Mouse (Mus musculus): ENCODE measurements around the gene Pank4.
A peak's percentile ranks its signal among the peaks of the same experiment; 100 is the strongest.

The Pank4 gene

DNA sequence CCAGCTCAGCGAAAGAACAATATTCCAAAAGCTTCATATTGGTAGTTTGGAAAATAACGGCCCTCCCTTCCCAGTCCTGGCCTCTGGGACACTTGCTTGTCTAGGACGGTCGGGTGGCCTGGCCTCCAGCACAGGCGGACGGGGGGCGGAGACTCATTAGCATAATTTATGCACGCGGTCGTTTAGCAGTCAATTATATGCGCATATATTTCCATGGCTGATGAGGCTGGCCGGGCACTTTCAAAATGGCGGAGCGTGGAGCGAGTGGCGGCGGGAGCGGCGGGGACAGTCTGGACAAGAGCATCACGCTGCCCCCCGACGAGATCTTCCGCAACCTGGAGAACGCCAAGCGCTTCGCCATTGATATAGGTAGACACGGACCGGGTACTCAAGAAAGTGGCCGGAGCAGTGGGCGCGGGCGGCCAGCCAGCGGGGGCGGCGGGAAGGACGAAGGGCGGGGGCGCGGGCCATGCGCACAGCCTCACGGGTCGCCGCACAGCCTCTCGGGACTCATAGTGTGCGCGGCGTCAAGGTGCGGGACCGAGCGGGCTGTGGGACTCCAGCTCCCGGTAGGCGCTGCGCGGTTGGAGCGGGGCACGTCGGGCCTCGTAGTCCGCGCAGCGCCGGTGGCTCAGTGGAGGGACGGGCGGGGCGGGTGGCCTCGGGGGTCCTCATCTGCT, at the start of gene Pank4:
Pank4 (plus strand) TSS at position 223 of the 680 bp plus-strand sequence.
- peak; percentile 96 for DNase-seq

DNA sequence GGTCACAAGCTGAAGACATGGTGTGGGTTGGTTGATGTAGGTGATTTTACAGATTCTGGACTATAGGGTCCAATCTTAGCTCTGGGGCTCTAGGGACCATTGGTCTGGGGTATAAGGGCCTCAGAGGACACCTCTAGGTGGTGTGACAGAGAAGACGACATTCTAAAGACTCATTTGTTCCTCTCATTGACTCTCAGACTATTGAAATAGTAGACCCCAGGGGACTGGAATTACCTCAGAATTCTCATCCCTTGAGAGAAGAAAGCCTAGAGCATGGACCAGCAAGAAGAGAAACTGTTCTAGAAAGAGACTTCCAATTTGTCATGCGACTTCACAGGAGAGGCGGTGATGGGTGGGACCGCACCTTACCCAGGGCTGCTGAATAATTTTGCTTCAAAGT, 49.7 kb upstream of the Pank4 start:
- DNase-seq, result no peak

DNA sequence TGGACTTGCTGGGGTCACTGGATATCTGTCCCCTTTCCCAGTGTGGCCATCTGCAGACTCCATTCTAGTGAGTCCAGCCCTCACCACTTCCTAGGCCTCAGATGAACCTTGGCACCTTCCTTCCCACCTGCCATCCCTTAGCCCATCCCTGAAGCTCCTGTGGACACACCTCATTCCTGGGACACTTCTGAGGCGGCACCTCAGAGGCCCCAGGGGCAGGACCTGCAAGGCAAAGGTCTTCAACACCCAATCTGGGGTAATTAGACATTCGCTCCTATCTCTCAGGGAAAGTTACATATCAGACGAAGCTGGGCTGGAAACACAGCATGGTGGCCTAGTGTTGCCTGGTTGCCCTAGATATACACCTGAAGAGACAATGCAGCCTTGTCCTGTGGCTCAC, 49.2 kb upstream of the Pank4 start:
- peak; percentile 72 for DNase-seq

DNA sequence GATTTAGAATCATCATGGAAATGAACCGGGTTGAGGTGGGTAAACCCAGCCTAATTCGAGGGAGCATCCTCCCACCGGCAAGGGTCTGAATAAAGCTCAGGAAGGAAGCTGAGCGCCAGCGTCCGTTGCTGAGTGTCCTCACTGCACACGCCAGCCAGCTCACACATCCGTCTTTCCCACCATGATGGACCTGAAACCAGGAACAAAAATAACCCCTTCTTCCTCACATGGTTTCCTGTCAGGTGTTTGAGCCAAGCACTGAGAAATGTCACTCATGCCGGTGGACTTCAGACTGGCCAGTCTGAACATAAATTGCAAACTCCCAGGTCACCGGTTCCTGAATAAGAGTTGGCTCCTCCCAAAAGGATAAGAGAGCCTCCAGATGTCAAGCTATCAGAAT, 48.6 kb upstream of the Pank4 start:
- DNase-seq, result peak; percentile 49

GRCm38 (mm10) chr4:154916662-154917061, 47.3 kb upstream of the Pank4 start:
- no peak for DNase-seq

GRCm38 (mm10) chr4:154922291-154922690, 41.6 kb upstream of the Pank4 start:
- DNase-seq, result no peak

- no peak for DNase-seq
Observed at GRCm38 (mm10) chr4:154922931-154923330, 41.0 kb upstream of the Pank4 start.

- DNase-seq, result no peak
Observed at GRCm38 (mm10) chr4:154925413-154925812, 38.5 kb upstream of the Pank4 start.

DNA sequence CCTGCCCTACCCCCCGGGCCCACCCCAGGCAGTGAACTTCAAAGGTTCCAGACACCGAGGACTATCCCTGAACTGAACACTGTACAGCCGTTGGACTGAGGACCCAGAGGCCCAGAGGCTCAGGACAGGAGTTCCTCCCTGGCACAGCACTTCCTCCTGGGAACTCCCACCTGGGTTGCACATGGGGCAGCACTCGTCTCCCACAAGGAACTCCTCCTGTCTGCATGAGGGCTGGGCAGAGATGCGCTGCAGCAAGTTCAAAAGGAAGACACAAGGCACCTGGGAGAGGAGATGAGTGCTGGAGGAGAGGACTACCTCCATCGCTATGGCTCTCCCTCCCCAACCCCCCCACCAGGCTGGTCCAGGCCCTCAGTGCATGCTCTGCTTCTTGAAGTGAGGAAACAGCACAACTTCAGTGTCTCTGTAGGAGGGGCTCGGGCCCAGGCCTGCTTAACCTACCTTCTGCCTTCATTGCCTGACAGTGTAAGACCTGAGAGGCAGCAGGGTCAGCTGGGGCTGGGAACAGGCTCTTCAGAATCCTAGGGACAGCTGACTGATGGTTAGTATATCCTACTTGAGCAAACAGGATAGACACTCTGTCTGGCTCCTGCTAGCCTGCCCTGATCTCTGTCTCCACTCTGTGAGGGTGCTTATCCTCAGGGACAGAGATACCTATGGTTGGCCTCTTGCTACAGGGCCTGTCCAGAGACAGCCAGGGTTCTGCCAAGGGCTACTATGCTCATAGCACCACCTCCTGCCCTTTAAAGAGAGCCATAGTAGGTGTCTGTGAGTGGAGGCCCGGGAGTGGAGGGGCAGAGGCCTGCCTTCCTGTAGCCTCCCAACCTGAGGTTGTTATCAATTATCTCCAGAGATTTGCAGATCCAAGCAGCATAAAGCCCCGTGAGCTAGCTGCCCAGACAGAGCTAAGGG, 36.7 kb upstream of the Pank4 start:
- DNase-seq, result no peak

DNA sequence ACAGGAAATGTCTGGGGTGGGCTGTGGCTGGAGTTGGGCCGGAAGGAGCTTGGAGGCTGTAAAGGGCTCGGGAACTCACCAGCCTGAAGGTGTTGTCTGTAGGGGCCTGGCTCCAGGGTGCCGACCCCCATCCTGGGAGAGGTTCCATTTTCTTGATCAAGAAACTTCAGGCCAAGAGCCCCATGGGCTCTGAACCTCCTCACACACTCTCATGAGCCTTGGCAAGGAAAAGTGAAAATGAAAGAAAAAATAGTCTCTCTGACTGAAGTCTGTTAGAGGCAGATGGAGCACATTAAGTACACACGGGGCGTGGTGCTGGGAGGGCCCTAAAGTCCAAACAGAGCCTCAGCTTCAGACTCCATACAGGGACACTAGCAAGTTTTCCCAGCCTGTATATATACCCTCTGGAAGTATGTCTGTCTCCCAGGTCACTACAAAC, 36.0 kb upstream of the Pank4 start:
- peak; percentile 49 for DNase-seq

DNA sequence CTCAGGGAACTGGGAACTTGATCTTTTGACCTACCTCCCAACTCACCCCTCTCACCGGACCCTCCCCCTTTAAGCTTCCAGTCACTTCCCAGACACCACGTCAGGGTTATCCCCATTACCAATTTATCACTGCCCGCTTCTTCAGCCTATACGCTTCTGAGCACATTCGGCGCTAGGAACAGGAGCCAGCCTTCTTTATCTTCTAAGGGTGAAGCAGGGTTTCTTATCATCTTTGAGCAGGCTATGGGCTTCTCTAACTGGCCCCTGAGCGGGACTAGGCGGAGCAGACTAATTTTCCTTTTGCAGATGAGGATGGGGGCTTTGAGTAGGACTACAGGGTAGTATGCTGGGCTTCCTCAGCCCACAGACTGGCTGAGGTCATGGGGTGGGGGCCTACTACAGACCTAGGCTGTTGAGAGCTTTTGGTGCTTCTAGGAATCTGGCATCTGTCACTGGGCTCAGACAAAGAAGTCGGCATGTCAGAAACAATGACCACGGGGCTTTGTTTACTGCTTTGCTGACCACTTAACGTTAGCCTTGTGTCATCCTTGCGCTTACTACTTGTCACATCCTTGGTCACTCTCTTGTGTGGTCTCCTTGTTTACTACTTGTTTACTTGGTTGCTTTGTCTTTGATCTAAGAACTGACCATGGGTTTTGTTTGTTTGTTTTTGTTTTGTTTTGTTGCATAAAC, 35.4 kb upstream of the Pank4 start, which contains the start of gene Tnfrsf14:
Tnfrsf14 (minus strand) TSS at position 169 of the 693 bp plus-strand sequence.
- DNase-seq, result no peak

- DNase-seq, result peak; percentile 40
Observed at GRCm38 (mm10) chr4:154929088-154929660, 34.7 kb upstream of the Pank4 start.

GRCm38 (mm10) chr4:154933306-154933907, 30.5 kb upstream of the Pank4 start:
- DNase-seq, result no peak

- no peak for DNase-seq
Observed at GRCm38 (mm10) chr4:154934800-154935199, 29.1 kb upstream of the Pank4 start.

- DNase-seq, result no peak
Observed at GRCm38 (mm10) chr4:154935788-154936187, 28.1 kb upstream of the Pank4 start.

DNA sequence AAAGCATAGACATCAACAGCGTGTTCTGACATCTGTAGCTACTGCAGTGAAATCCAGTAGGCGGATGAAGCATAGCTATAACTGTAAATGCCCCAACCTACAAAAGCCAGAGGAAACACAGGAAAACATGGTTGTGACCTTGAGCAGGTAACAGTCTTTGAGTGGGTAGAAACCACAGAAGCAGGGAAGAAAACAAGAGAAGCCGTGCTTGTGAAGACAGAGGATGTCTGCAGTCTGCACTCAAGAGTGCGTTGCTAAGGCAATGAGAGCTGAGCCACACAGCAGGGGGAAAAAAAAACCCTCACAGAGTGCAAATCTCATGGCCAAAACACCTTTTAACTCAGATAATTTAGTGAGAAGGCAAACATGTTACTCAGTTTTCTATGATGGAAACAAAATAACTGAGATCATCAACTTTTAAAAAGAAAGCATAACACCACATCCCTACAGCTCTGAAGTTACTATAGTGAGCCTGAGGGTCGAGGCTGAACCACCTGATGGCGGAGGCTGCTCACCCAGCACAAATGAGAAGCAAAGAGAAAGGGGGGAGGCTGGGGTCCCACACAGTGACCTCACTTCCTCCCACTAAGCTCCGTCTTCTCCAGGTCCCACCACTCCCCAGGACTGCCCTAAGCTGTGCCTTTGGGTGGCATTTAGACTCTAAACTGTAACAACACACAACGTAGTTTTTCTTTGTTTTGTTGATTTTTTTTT, 27.2 kb upstream of the Pank4 start:
- no peak for DNase-seq

- DNase-seq, result no peak
Observed at GRCm38 (mm10) chr4:154937746-154938145, 26.2 kb upstream of the Pank4 start.

- no peak for DNase-seq
Observed at GRCm38 (mm10) chr4:154940156-154940555, 23.8 kb upstream of the Pank4 start.

DNA sequence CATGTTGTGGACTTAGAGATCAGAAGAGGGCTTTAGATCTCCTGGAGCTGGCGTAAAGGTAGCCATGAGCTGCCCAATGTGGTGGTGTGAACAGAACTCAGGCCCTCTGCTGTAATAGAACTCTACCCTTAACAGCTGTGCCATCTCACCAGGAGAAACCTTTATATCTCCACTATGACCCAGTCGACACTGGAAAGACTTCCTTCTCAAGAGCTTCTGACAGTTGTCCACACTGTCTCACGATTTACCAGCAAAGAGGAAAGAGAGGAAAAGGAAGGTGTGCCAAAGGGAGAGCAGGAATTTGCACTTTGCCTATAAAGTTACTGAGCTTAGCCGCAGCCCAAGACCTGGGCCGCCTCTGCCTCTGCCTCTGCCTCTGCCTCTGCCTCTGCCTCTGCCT, 22.1 kb upstream of the Pank4 start:
- DNase-seq, result no peak

GRCm38 (mm10) chr4:154942632-154943322, 21.1 kb upstream of the Pank4 start:
- DNase-seq, result no peak
